Mouse (Mus musculus): ENCODE data around the gene Fry. TPM values are rescaled to one million over a fixed set of nuclear protein-coding genes. Genes with fewer than 3 reads are reported as not detected.

Gene Fry
- polyA plus RNA-seq, 1 experiment from 2014 or later: 58.5 TPM

GRCm38 (mm10) chr5:150270468-150270867 is 152.0 kb downstream of the Fry start:
- no peak for ATAC-seq (replicated peaks)
- H3K4me3 ChIP-seq: no peak overlapping the region
- no peak overlapping the region for H3K4me2 ChIP-seq
- H3K27ac ChIP-seq: no peak overlapping the region
- H3K4me1 ChIP-seq: peaks cover 5% of the 10 kb centered on the region; the same call in 1 of the 2 replicates
- no peaks in the 10 kb centered on the region for H3K9me3 ChIP-seq
- no peaks in the 10 kb centered on the region for H3K36me3 ChIP-seq (replicated peaks)
- no peak overlapping the region for H3K9ac ChIP-seq
- H3K27me3 ChIP-seq (replicated peaks): no peaks in the 10 kb centered on the region
- 74% methylated on average over 4 of the region's 4 CpGs for WGBS

DNA sequence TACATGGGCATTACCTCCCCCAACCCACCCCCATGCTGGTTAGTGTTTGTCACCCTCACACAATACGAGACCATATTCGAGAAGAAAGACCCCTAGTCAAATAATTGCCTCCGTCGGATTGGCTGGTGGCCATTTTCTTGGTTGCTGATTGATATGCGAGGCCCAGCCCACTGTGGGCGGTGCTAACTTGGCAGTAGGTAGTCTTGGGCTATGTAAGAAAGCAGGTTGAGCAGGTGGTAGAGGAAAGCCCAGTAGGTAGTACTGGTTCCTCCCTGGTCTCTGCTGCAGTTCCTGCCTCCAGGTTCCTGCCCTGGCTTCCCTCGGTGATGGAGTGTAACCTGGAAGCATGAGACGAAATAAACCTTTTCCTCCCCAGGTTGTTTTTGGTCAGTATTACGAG is 153.7 kb downstream of the Fry start:
- ATAC-seq (replicated peaks): no peak
- WGBS: 91% methylated on average over 9 of the region's 9 CpGs
- no peaks in the 10 kb centered on the region for H3K9me3 ChIP-seq
- H3K4me1 ChIP-seq: no peaks in the 10 kb centered on the region
- H3K27ac ChIP-seq: no peak overlapping the region
- no peak overlapping the region for H3K4me2 ChIP-seq
- H3K36me3 ChIP-seq (replicated peaks): no peaks in the 10 kb centered on the region
- no peak overlapping the region for H3K4me3 ChIP-seq
- H3K9ac ChIP-seq: no peak overlapping the region
- no peaks in the 10 kb centered on the region for H3K27me3 ChIP-seq (replicated peaks)

DNA sequence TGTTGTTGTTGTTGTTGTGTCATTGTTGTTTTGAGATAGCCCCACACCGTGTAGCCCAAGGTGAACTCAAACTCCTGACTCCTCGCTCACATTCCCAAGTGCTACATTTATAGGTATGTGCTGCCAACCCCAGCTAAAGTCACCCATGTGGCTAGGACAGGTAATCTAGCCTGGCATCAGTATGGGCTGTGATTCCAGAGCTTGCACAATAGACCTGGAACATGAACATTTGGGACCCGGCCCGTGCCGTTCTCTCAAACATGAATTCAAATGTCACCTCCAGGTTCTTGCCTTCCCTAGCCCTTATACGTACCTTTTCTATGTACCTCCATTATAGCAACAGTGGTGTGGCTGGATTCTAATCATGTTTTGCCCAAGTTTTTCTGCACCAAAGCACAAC is 156.9 kb downstream of the Fry start:
- Histone ChIP-seq H3K27me3 (replicated peaks) (no peaks in the 10 kb centered on the region), H3K9me3 (no peaks in the 10 kb centered on the region), H3K4me1 (no peaks in the 10 kb centered on the region), H3K4me3 (no peak overlapping the region), H3K27ac (no peak overlapping the region), H3K9ac (no peak overlapping the region), H3K36me3 (replicated peaks) (no peaks in the 10 kb centered on the region), H3K4me2 (no peak overlapping the region)
- WGBS: 93% methylated on average over 6 of the region's 6 CpGs
- no peak for ATAC-seq (replicated peaks)

DNA sequence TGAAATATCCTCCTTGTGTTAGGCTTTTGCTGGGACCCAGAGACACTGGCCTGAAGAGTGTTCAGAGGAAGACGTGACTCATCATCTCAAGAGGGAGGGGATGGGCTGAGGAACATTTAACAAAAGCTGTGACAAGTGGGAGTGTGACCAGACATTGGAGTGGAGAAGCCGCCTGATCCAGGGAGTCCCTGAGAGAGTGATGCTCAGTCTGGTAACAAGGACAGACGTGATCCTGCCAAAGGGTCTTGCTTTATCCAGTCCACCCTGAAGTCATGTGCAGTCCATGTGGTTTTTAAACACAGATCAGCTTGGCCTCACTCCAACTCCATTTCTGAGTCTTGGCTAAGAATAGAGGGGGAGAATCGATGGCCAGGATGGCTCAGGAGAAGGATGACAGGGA is 158.2 kb downstream of the Fry start:
- Histone ChIP-seq H3K36me3 (replicated peaks) (no peaks in the 10 kb centered on the region), H3K4me3 (no peak overlapping the region), H3K4me1 (no peaks in the 10 kb centered on the region), H3K27me3 (replicated peaks) (no peaks in the 10 kb centered on the region), H3K27ac (no peak overlapping the region), H3K4me2 (no peak overlapping the region), H3K9me3 (no peaks in the 10 kb centered on the region), H3K9ac (no peak overlapping the region)
- no peak for ATAC-seq (replicated peaks)
- WGBS: 80% methylated on average over 4 of the region's 4 CpGs

- Histone ChIP-seq H3K9me3 (no peaks in the 10 kb centered on the region), H3K27ac (no peak overlapping the region), H3K27me3 (replicated peaks) (no peaks in the 10 kb centered on the region), H3K36me3 (replicated peaks) (no peaks in the 10 kb centered on the region), H3K4me3 (no peak overlapping the region), H3K4me1 (no peaks in the 10 kb centered on the region), H3K4me2 (no peak overlapping the region), H3K9ac (no peak overlapping the region)
- ATAC-seq (replicated peaks): no peak
- WGBS: 81% methylated on average over 6 of the region's 6 CpGs
Observed at GRCm38 (mm10) chr5:150279387-150279786, 160.9 kb downstream of the Fry start.

GRCm38 (mm10) chr5:150281084-150281483 is 162.6 kb downstream of the Fry start:
- Histone ChIP-seq H3K9ac (no peak overlapping the region), H3K4me3 (no peak overlapping the region), H3K4me2 (no peak overlapping the region), H3K36me3 (replicated peaks) (no peaks in the 10 kb centered on the region), H3K27ac (no peak overlapping the region), H3K9me3 (no peaks in the 10 kb centered on the region), H3K27me3 (replicated peaks) (no peaks in the 10 kb centered on the region), H3K4me1 (no peaks in the 10 kb centered on the region)
- ATAC-seq (replicated peaks): no peak
- WGBS: 82% methylated on average over 2 of the region's 2 CpGs

DNA sequence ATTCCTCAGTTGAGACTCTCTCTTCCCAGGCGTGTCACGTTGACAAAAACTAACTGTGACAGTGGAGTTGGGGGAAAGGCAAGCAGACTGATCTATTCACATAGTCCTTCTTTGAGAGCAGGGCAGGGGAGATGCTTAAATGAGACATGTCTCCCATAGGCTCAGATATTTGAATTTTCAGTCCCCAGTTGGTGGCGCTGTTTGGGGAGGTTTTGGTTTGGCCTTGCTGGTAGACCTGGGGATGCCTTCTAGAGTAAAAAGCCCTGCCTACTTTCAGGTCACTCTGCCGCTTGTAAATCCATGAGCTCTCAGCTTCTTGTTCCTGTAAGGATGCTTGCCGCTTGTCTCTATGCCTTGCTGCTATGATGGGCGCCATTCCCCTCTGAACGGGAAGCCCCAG is 163.6 kb downstream of the Fry start:
- no peaks in the 10 kb centered on the region for H3K27me3 ChIP-seq (replicated peaks)
- WGBS: 81% methylated on average over 7 of the region's 7 CpGs
- H3K36me3 ChIP-seq (replicated peaks): no peaks in the 10 kb centered on the region
- H3K4me2 ChIP-seq: no peak overlapping the region
- H3K4me3 ChIP-seq: no peak overlapping the region
- no peak overlapping the region for H3K9ac ChIP-seq
- no peaks in the 10 kb centered on the region for H3K4me1 ChIP-seq
- no peak for ATAC-seq (replicated peaks)
- no peak overlapping the region for H3K27ac ChIP-seq
- H3K9me3 ChIP-seq: no peaks in the 10 kb centered on the region

DNA sequence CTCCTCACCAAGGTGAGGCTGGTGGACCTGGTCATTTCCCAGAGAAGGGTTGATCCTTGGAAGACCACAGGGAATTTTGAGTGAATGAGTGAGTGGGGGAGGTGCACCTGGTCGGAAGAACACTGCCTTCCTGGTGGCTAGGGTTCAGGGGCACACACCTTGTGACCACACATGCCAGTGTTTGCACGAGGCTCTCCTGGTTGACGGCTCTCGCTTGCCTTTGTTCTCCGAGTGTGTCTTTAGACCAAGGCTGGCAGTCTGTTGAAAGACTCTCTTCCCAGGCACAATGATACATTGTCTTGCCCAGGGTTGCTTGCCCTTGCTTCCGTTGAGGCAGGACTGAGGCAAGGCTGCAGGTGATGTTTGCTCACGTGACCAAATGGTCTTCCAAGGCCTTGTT is 169.5 kb downstream of the Fry start:
- no peaks in the 10 kb centered on the region for H3K36me3 ChIP-seq (replicated peaks)
- H3K27me3 ChIP-seq (replicated peaks): no peaks in the 10 kb centered on the region
- H3K4me3 ChIP-seq: no peak overlapping the region
- no peak for ATAC-seq (replicated peaks)
- no peak overlapping the region for H3K27ac ChIP-seq
- no peak overlapping the region for H3K9ac ChIP-seq
- H3K9me3 ChIP-seq: no peaks in the 10 kb centered on the region
- WGBS: 76% methylated on average over 7 of the region's 7 CpGs
- no peak overlapping the region for H3K4me2 ChIP-seq
- no peaks in the 10 kb centered on the region for H3K4me1 ChIP-seq

DNA sequence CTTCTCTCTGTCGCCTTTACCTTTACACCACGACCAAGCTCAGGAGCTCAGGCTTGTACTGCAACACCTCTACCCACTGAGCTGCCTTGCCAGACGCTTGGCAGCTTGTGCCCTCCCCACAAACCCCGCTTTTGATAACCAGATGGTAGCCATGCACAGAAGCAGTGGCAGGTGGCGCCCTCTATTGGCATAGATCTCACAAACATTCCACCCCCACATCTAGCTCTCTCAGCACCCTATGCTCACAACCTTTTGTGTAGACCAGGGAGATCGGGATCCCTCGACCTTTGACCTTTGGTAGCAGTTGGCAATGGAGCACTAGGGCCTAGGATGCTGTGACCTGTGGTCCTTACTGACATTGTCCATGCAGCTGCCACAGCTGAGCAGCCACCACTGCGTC is 171.2 kb downstream of the Fry start:
- Histone ChIP-seq H3K27ac (no peak overlapping the region), H3K9me3 (no peaks in the 10 kb centered on the region), H3K4me2 (no peak overlapping the region), H3K9ac (no peak overlapping the region), H3K4me3 (no peak overlapping the region), H3K4me1 (no peaks in the 10 kb centered on the region), H3K36me3 (replicated peaks) (no peaks in the 10 kb centered on the region), H3K27me3 (replicated peaks) (no peaks in the 10 kb centered on the region)
- WGBS: 75% methylated on average over 8 of the region's 8 CpGs
- ATAC-seq (replicated peaks): no peak

DNA sequence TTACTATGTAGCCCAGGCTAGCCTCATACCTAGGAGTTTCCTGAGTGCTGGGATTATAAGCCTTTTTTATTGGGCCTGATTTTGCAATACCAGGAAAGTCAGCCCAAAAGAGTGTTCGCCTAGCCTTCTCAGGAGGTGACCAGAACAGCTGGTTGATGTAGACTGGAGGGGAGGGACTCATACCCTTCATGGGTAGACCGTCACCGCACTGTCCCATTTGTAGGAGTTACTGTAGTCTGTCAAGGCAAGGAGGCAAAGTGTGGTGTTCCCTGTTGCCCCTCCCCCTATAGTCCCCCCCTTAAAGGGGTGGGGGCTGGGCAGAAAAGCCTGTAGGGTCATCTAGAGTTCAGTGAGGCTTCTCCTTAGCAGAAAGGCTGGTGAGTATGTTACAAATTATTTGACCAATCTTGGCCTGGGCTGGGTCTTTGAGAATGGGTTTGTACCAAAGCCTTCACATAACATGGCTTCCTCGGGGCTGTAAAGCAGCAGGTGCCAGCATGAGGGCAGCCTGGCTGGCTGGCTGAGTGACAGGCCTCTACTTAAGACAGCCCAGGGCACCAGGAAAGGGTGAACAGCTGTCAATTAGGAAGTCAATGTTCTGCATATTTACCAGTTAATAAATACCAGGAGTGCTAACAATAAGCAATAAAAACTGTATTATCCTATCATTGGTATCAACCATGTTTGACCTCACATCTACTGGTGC is 172.2 kb downstream of the Fry start:
- Histone ChIP-seq H3K27me3 (replicated peaks) (no peaks in the 10 kb centered on the region), H3K9ac (no peak overlapping the region), H3K4me1 (no peaks in the 10 kb centered on the region), H3K4me3 (no peak overlapping the region), H3K27ac (no peak overlapping the region), H3K9me3 (no peaks in the 10 kb centered on the region), H3K4me2 (no peak overlapping the region), H3K36me3 (replicated peaks) (no peaks in the 10 kb centered on the region)
- WGBS: 83% methylated on average over 4 of the region's 4 CpGs
- ATAC-seq (replicated peaks): no peak

GRCm38 (mm10) chr5:150291216-150291615 is 172.8 kb downstream of the Fry start:
- H3K27ac ChIP-seq: no peak overlapping the region
- 93% methylated on average over 6 of the region's 6 CpGs for WGBS
- H3K4me2 ChIP-seq: no peak overlapping the region
- no peaks in the 10 kb centered on the region for H3K4me1 ChIP-seq
- no peaks in the 10 kb centered on the region for H3K36me3 ChIP-seq (replicated peaks)
- H3K9ac ChIP-seq: no peak overlapping the region
- H3K9me3 ChIP-seq: no peaks in the 10 kb centered on the region
- no peak for ATAC-seq (replicated peaks)
- no peaks in the 10 kb centered on the region for H3K27me3 ChIP-seq (replicated peaks)
- H3K4me3 ChIP-seq: no peak overlapping the region

DNA sequence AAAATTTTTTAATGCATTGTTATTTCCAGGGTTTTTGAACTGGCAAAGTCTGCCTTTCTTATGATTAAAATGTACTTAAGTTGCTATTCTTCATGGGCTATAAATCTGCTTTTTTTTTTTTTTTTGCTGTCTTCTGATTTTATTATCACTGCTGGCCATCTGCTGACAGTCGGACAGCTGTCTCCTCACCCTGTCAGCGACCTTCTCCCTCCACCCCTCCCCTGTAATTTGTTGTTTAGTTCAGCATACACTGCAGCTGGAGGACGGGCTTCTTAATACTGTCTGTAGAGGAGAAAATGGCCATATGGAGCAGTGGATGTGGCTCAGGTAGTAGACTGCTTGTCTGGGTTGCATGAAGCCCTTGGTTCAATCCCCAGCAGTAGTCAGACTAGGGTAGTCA is 173.7 kb downstream of the Fry start:
- no peaks in the 10 kb centered on the region for H3K4me1 ChIP-seq
- no peak overlapping the region for H3K4me3 ChIP-seq
- H3K27me3 ChIP-seq (replicated peaks): no peaks in the 10 kb centered on the region
- no peaks in the 10 kb centered on the region for H3K9me3 ChIP-seq
- H3K27ac ChIP-seq: no peak overlapping the region
- 50% methylated on average over 3 of the region's 3 CpGs for WGBS
- no peak for ATAC-seq (replicated peaks)
- H3K9ac ChIP-seq: no peak overlapping the region
- H3K36me3 ChIP-seq (replicated peaks): no peaks in the 10 kb centered on the region
- H3K4me2 ChIP-seq: no peak overlapping the region

DNA sequence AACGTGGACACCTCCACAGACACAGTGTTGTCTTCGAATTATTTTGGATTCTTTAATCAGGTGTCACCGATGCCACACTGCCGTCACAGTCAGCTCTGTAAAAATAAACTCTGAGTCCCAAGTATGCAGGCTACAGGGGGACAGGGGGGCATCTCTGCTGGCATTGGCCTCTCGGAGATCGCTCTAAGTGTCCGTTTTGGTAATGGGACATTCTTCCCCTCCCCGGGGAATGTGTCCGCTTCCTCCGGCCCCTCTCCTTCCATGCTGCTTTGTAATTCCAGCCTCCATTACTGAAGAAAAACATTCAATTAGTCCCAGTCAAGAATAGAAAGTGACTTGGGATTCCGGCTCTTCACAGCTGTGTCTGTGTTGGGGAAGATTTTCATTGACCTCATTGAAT is 175.9 kb downstream of the Fry start:
- 55% methylated on average over 11 of the region's 11 CpGs for WGBS

More for the DNA sequence above, 175.9 kb downstream of the Fry start:
- ATAC-seq (replicated peaks): no peak
- Histone ChIP-seq H3K4me3 (no peak overlapping the region), H3K27ac (no peak overlapping the region), H3K36me3 (replicated peaks) (no peaks in the 10 kb centered on the region), H3K4me1 (0 out of 2 replicates have a peak, but pooled peaks cover 3% of the 10 kb centered on the region), H3K9me3 (no peaks in the 10 kb centered on the region), H3K9ac (no peak overlapping the region), H3K27me3 (replicated peaks) (no peaks in the 10 kb centered on the region), H3K4me2 (no peak overlapping the region)

Measured in midbrain, embryonic 15.5 days (tissue).